In the genomic region with DNA sequence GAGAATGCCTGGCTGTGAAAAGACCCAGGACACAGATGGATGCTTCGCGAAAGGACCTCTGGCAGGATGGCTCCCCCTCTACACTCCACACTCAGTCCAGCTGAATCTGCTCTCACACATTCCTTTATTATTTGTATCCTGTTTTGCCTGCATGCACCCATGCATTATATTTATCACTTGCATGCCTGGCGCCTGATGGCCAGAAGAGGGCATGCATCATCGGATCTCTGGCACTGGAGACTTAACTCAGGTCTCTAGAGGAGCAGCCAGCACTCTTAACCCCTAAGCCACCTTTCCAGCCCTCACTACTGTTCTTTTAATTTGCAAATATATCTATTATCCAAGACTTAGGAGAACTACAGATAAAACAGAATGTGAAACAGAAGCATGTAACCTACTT, we compare ENCODE assay signal across 14 mouse cellular contexts. TPM values are rescaled to one million over a fixed set of nuclear protein-coding genes. Genes with fewer than 3 reads are reported as not detected.
A peak's percentile ranks its signal among the peaks of the same experiment; 100 is the strongest.
DNase-seq lines count a peak whose midpoint lies in the region; ATAC-seq and TF ChIP-seq lines count a peak whose summit lies in the region.
"Had no signal": no experiment of that assay in that cellular context is flagged by ENCODE, and none has a peak within 500 bp of the region (broad histone marks: within the 10 kb centered on the region; RNA-seq: fewer than 3 reads in every experiment).

No protein-coding gene starts in this region.

- no peak for TF ChIP-seq EP300 in liver, postnatal 0 days (IDR thresholded peaks at IDR 0.05; ENCODE audit: low read depth)

- no peak overlapping the region for H3K27ac ChIP-seq in forebrain, embryonic 14.5 days (ENCODE audit: low read depth, low read length)
- no peak overlapping the region for H3K27ac ChIP-seq in forebrain, embryonic 11.5 days (ENCODE audit: low read depth, low read length)
- no peak overlapping the region for H3K27ac ChIP-seq in liver, postnatal 0 days (ENCODE audit: low read depth)
- no peak overlapping the region for H3K27ac ChIP-seq in liver, embryonic 12.5 days
- no peak overlapping the region; the same call in none of the 2 replicates for H3K27ac ChIP-seq in kidney, postnatal 0 days
- H3K27ac ChIP-seq: liver, embryonic 15.5 days; stomach, embryonic 15.5 days had no signal

- H3K4me1 ChIP-seq in forebrain, embryonic 14.5 days (ENCODE audit: control insufficient read depth, insufficient read depth, low read length): peaks cover 10% of the 10 kb centered on the region
- 0 out of 2 replicates have a peak, but pooled peaks cover 4% of the 10 kb centered on the region for H3K4me1 ChIP-seq in forebrain, embryonic 11.5 days (replicated peaks; ENCODE audit: control insufficient read depth, insufficient read depth, low read length)
- peaks cover 24% of the 10 kb centered on the region for H3K4me1 ChIP-seq in liver, postnatal 0 days (ENCODE audit: insufficient read depth)
- peaks cover 42% of the 10 kb centered on the region for H3K4me1 ChIP-seq in liver, embryonic 12.5 days
- peaks cover 41% of the 10 kb centered on the region for H3K4me1 ChIP-seq in G1E (ENCODE audit: insufficient read depth, low read depth, low read length)
- peaks cover 9% of the 10 kb centered on the region; the same call in 1 of the 2 replicates for H3K4me1 ChIP-seq in kidney, postnatal 0 days (replicated peaks; ENCODE audit: insufficient read depth, low read length)

- H3K4me3 ChIP-seq in forebrain, embryonic 14.5 days (ENCODE audit: low read depth, low read length): no peak overlapping the region
- H3K4me3 ChIP-seq in forebrain, embryonic 11.5 days (ENCODE audit: low read depth, low read length): no peak overlapping the region
- no peak overlapping the region for H3K4me3 ChIP-seq in liver, postnatal 0 days (ENCODE audit: low read depth, low read length)
- H3K4me3 ChIP-seq in liver, embryonic 12.5 days: no peak overlapping the region
- no peak overlapping the region for H3K4me3 ChIP-seq in G1E (ENCODE audit: low read depth, low read length)
- H3K4me3 ChIP-seq in kidney, postnatal 0 days (replicated peaks; ENCODE audit: low read depth, low read length): no peak overlapping the region
- H3K4me3 ChIP-seq: liver, embryonic 15.5 days; stomach, embryonic 15.5 days had no signal

- no peak overlapping the region for H3K4me2 ChIP-seq in forebrain, embryonic 14.5 days (ENCODE audit: low read length)
- no peak overlapping the region for H3K4me2 ChIP-seq in forebrain, embryonic 11.5 days (ENCODE audit: low read depth, low read length, severe bottlenecking)
- no peak overlapping the region for H3K4me2 ChIP-seq in liver, postnatal 0 days (ENCODE audit: low read depth, low read length)
- H3K4me2 ChIP-seq in liver, embryonic 12.5 days: no peak overlapping the region
- no peak overlapping the region for H3K4me2 ChIP-seq in kidney, postnatal 0 days (ENCODE audit: low read length)
- H3K4me2 ChIP-seq: liver, embryonic 15.5 days; stomach, embryonic 15.5 days had no signal

- no peak for ATAC-seq in forebrain, embryonic 14.5 days
- ATAC-seq in forebrain, embryonic 11.5 days (replicated peaks; ENCODE audit: low FRiP score): no peak
- no peak for ATAC-seq in liver, postnatal 0 days
- ATAC-seq in liver, embryonic 12.5 days: no peak
- ATAC-seq in G1E (ENCODE audit: extremely low read depth, insufficient number of reproducible peaks, low FRiP score, poor library complexity, severe bottlenecking): no peak
- peak; percentile 20; the same call in 1 of the 2 replicates for ATAC-seq in kidney, postnatal 0 days (replicated peaks; ENCODE audit: low FRiP score, low read depth)
- no peak for ATAC-seq in megakaryocyte-erythroid progenitor cell, adult 5-6 weeks (replicated peaks; ENCODE audit: low FRiP score, low TSS enrichment, poor library complexity, severe bottlenecking)

- peak; percentile 50 for TF ChIP-seq CTCF in liver, postnatal 0 days (IDR thresholded peaks at IDR 0.05; ENCODE audit: low read depth)
- TF ChIP-seq CTCF in G1E (IDR thresholded peaks at IDR 0.05; ENCODE audit: low read depth, low read length): peak; percentile 16; the same call in 1 of the 2 replicates
- TF ChIP-seq CTCF in kidney, postnatal 0 days (IDR thresholded peaks at IDR 0.05; ENCODE audit: low read depth): peak; percentile 66

- 77% methylated on average over 4 of the region's 4 CpGs for WGBS in forebrain, embryonic 14.5 days
- 82% methylated on average over 4 of the region's 4 CpGs for WGBS in forebrain, embryonic 11.5 days
- WGBS in liver, postnatal 0 days (ENCODE audit: insufficient replicate concordance): 77% methylated on average over 4 of the region's 4 CpGs
- WGBS in liver, embryonic 12.5 days (ENCODE audit: insufficient replicate concordance): 76% methylated on average over 4 of the region's 4 CpGs
- WGBS in kidney, postnatal 0 days: 54% methylated on average over 4 of the region's 4 CpGs

- no peaks in the 10 kb centered on the region for H3K9me3 ChIP-seq in forebrain, embryonic 14.5 days (replicated peaks; ENCODE audit: control insufficient read depth, low read length)
- H3K9me3 ChIP-seq in forebrain, embryonic 11.5 days (ENCODE audit: control insufficient read depth, low read length): no peaks in the 10 kb centered on the region
- H3K9me3 ChIP-seq in liver, postnatal 0 days (ENCODE audit: low read length): no peaks in the 10 kb centered on the region
- no peaks in the 10 kb centered on the region for H3K9me3 ChIP-seq in liver, embryonic 12.5 days (replicated peaks)
- no peaks in the 10 kb centered on the region for H3K9me3 ChIP-seq in G1E (replicated peaks)
- H3K9me3 ChIP-seq in kidney, postnatal 0 days (replicated peaks; ENCODE audit: low read length): no peaks in the 10 kb centered on the region
- H3K9me3 ChIP-seq: liver, embryonic 15.5 days; stomach, embryonic 15.5 days had no signal

- peaks cover 53% of the 10 kb centered on the region for H3K36me3 ChIP-seq in forebrain, embryonic 14.5 days (ENCODE audit: control insufficient read depth, insufficient read depth, low read length)
- H3K36me3 ChIP-seq in forebrain, embryonic 11.5 days (ENCODE audit: control insufficient read depth, insufficient read depth, low read length): peaks cover 10% of the 10 kb centered on the region; the same call in 1 of the 2 replicates
- H3K36me3 ChIP-seq in liver, postnatal 0 days (replicated peaks; ENCODE audit: insufficient read depth, low read length): peaks cover 40% of the 10 kb centered on the region
- H3K36me3 ChIP-seq in liver, embryonic 12.5 days: peaks cover 68% of the 10 kb centered on the region
- peaks cover 70% of the 10 kb centered on the region for H3K36me3 ChIP-seq in G1E (replicated peaks)
- H3K36me3 ChIP-seq in kidney, postnatal 0 days (ENCODE audit: insufficient read depth, low read length): peaks cover 34% of the 10 kb centered on the region

- H3K9ac ChIP-seq in forebrain, embryonic 14.5 days (ENCODE audit: low read length): 0 out of 2 replicates have a peak overlapping the region, but pooled peaks have one; percentile 37
- H3K9ac ChIP-seq in forebrain, embryonic 11.5 days (ENCODE audit: low read length): no peak overlapping the region
- no peak overlapping the region for H3K9ac ChIP-seq in liver, postnatal 0 days (replicated peaks)
- H3K9ac ChIP-seq in liver, embryonic 12.5 days: no peak overlapping the region
- H3K9ac ChIP-seq in kidney, postnatal 0 days (ENCODE audit: low read depth, low read length): no peak overlapping the region
- H3K9ac ChIP-seq: liver, embryonic 15.5 days; stomach, embryonic 15.5 days had no signal

- H3K27me3 ChIP-seq in forebrain, embryonic 14.5 days (replicated peaks; ENCODE audit: control insufficient read depth, insufficient read depth, low read length): no peaks in the 10 kb centered on the region
- H3K27me3 ChIP-seq in forebrain, embryonic 11.5 days (ENCODE audit: control insufficient read depth, insufficient read depth, low read length): no peaks in the 10 kb centered on the region
- H3K27me3 ChIP-seq in liver, postnatal 0 days (ENCODE audit: insufficient read depth, low read length): no peaks in the 10 kb centered on the region
- no peaks in the 10 kb centered on the region for H3K27me3 ChIP-seq in liver, embryonic 12.5 days (replicated peaks)
- no peaks in the 10 kb centered on the region for H3K27me3 ChIP-seq in G1E (ENCODE audit: insufficient read depth, low read length)
- no peaks in the 10 kb centered on the region for H3K27me3 ChIP-seq in kidney, postnatal 0 days (ENCODE audit: insufficient read depth, low read length)
- H3K27me3 ChIP-seq: CH12.LX; liver, embryonic 15.5 days; stomach, embryonic 15.5 days had no signal

- DNase-seq in forebrain, embryonic 14.5 days (ENCODE audit: low spot score): peak; percentile 6
- no peak for DNase-seq in forebrain, embryonic 11.5 days (ENCODE audit: low spot score)
- DNase-seq in liver, postnatal 0 days: no peak
- no peak for DNase-seq in G1E (ENCODE audit: low spot score)
- DNase-seq in kidney, postnatal 0 days (ENCODE audit: low spot score): peak; percentile 69
- no peak for DNase-seq in layer of hippocampus, postnatal 36 days
- DNase-seq: adrenal gland, postnatal 25 days had no signal

RNA-seq across cellular contexts. Expression of a gene that starts 3.4 kb away (rescaled TPM):
- 36.7 and 40.7 TPM in 2 replicates for polyA plus RNA-seq in forebrain, embryonic 14.5 days (2014; fragmentation: Nextera tagmentation; extraction: Ambion mirVana)
- polyA plus RNA-seq in forebrain, embryonic 11.5 days (2014; fragmentation: Nextera tagmentation; extraction: Ambion mirVana): 53.9 and 57.1 TPM in 2 replicates
- polyA plus RNA-seq in liver, postnatal 0 days (2015; fragmentation: Nextera tagmentation; extraction: Ambion mirVana): 13.7 and 14.2 TPM in 2 replicates
- 33.8 and 35.2 TPM in 2 replicates for polyA plus RNA-seq in liver, embryonic 12.5 days (2016; fragmentation: Nextera tagmentation; extraction: Ambion mirVana)
- 61.0 and 69.6 TPM in 2 replicates for total RNA-seq in G1E (2014; fragmentation: Nextera tagmentation)
- 108 and 115 TPM in 2 replicates for total RNA-seq in G1E (2017)
- 77.7 and 125 TPM in 2 replicates for polyA plus RNA-seq in G1E (2012)
- 34.3 TPM in 2 replicates for polyA plus RNA-seq in kidney, postnatal 0 days (2015; fragmentation: Nextera tagmentation; extraction: Ambion mirVana)
- total RNA-seq in layer of hippocampus, postnatal 36 days (2021): 10 to 100 TPM; 64.8 to 74.5 TPM
- total RNA-seq in megakaryocyte-erythroid progenitor cell, adult 5-6 weeks (2014; fragmentation: Nextera tagmentation): 56.8 and 61.2 TPM in 2 replicates
- total RNA-seq in megakaryocyte-erythroid progenitor cell, adult 5-6 weeks (2017): 95.7 and 109 TPM in 2 replicates

RNA-seq across cellular contexts. Expression of a gene that starts 12.5 kb away (rescaled TPM):
- 0.53 TPM in 1 of 2 replicates, not detected in the other for polyA plus RNA-seq in forebrain, embryonic 14.5 days (2014; fragmentation: Nextera tagmentation; extraction: Ambion mirVana)
- polyA plus RNA-seq in forebrain, embryonic 11.5 days (2014; fragmentation: Nextera tagmentation; extraction: Ambion mirVana): 0.08 TPM in 1 of 2 replicates, not detected in the other
- polyA plus RNA-seq in liver, postnatal 0 days (2015; fragmentation: Nextera tagmentation; extraction: Ambion mirVana): 1.7 and 1.9 TPM in 2 replicates
- polyA plus RNA-seq in liver, embryonic 12.5 days (2016; fragmentation: Nextera tagmentation; extraction: Ambion mirVana): 0.96 and 1.1 TPM in 2 replicates
- total RNA-seq in G1E (2014; fragmentation: Nextera tagmentation) (not detected in 2 replicates), G1E (2017) (not detected in 2 replicates)
- polyA plus RNA-seq in G1E (2012): not detected in 2 replicates
- 0.04 and 0.13 TPM in 2 replicates for polyA plus RNA-seq in kidney, postnatal 0 days (2015; fragmentation: Nextera tagmentation; extraction: Ambion mirVana)
- 1 to 10 TPM in 1 of 2 experiments, under 1 TPM in 1; 0.71 to 1.7 TPM for total RNA-seq in layer of hippocampus, postnatal 36 days (2021)
- total RNA-seq in megakaryocyte-erythroid progenitor cell, adult 5-6 weeks (2014; fragmentation: Nextera tagmentation): 2.3 TPM in 1 of 2 replicates, not detected in the other
- total RNA-seq in megakaryocyte-erythroid progenitor cell, adult 5-6 weeks (2017): not detected in 2 replicates
- total RNA-seq: adrenal gland, postnatal 25 days had no signal
- polyA plus RNA-seq: heart, embryonic 16.5 days had no signal

RNA-seq across cellular contexts. Expression of a gene that starts 26.9 kb away (rescaled TPM):
- 0.52 TPM in 1 of 2 replicates, not detected in the other for polyA plus RNA-seq in forebrain, embryonic 14.5 days (2014; fragmentation: Nextera tagmentation; extraction: Ambion mirVana)
- polyA plus RNA-seq in forebrain, embryonic 11.5 days (2014; fragmentation: Nextera tagmentation; extraction: Ambion mirVana): 0.11 TPM in 1 of 2 replicates, not detected in the other
- 0.06 TPM in 1 of 2 replicates, not detected in the other for polyA plus RNA-seq in liver, postnatal 0 days (2015; fragmentation: Nextera tagmentation; extraction: Ambion mirVana)
- polyA plus RNA-seq in liver, embryonic 12.5 days (2016; fragmentation: Nextera tagmentation; extraction: Ambion mirVana): 0.06 and 0.14 TPM in 2 replicates
- total RNA-seq in G1E (2014; fragmentation: Nextera tagmentation): not detected in 2 replicates
- total RNA-seq in G1E (2017): 0.35 TPM in 1 of 2 replicates, not detected in the other
- polyA plus RNA-seq in G1E (2012): 0.02 TPM in 1 of 2 replicates, not detected in the other
- 0.07 and 0.27 TPM in 2 replicates for polyA plus RNA-seq in kidney, postnatal 0 days (2015; fragmentation: Nextera tagmentation; extraction: Ambion mirVana)
- total RNA-seq in layer of hippocampus, postnatal 36 days (2021): under 1 TPM in 1 of 2 experiments, not detected in 1; 0.46 TPM
- not detected in 2 replicates for total RNA-seq in megakaryocyte-erythroid progenitor cell, adult 5-6 weeks (2014; fragmentation: Nextera tagmentation)
- total RNA-seq in megakaryocyte-erythroid progenitor cell, adult 5-6 weeks (2017): not detected in 2 replicates
- total RNA-seq: monocyte, adult 5-6 weeks had no signal
- polyA plus RNA-seq: stomach, embryonic 15.5 days had no signal

RNA-seq across cellular contexts. Expression of a gene that starts 27.0 kb away (rescaled TPM):
- polyA plus RNA-seq in forebrain, embryonic 14.5 days (2014; fragmentation: Nextera tagmentation; extraction: Ambion mirVana): 97.3 and 103 TPM in 2 replicates
- 144 and 152 TPM in 2 replicates for polyA plus RNA-seq in forebrain, embryonic 11.5 days (2014; fragmentation: Nextera tagmentation; extraction: Ambion mirVana)
- polyA plus RNA-seq in liver, postnatal 0 days (2015; fragmentation: Nextera tagmentation; extraction: Ambion mirVana): 105 and 112 TPM in 2 replicates
- 120 and 124 TPM in 2 replicates for polyA plus RNA-seq in liver, embryonic 12.5 days (2016; fragmentation: Nextera tagmentation; extraction: Ambion mirVana)
- total RNA-seq in G1E (2014; fragmentation: Nextera tagmentation) (88.0 and 97.9 TPM in 2 replicates), G1E (2017) (72.9 and 74.6 TPM in 2 replicates)
- 75.3 and 80.7 TPM in 2 replicates for polyA plus RNA-seq in G1E (2012)
- 186 and 216 TPM in 2 replicates for polyA plus RNA-seq in kidney, postnatal 0 days (2015; fragmentation: Nextera tagmentation; extraction: Ambion mirVana)
- total RNA-seq in layer of hippocampus, postnatal 36 days (2021): 10 to 100 TPM; 59.0 to 59.6 TPM
- total RNA-seq in megakaryocyte-erythroid progenitor cell, adult 5-6 weeks (2014; fragmentation: Nextera tagmentation): 59.8 and 76.8 TPM in 2 replicates
- 34.1 and 52.4 TPM in 2 replicates for total RNA-seq in megakaryocyte-erythroid progenitor cell, adult 5-6 weeks (2017)

RNA-seq across cellular contexts. Expression of a gene that starts 44.4 kb away (rescaled TPM):
- polyA plus RNA-seq in forebrain, embryonic 14.5 days (2014; fragmentation: Nextera tagmentation; extraction: Ambion mirVana): 72.0 and 74.2 TPM in 2 replicates
- polyA plus RNA-seq in forebrain, embryonic 11.5 days (2014; fragmentation: Nextera tagmentation; extraction: Ambion mirVana): 44.1 and 44.6 TPM in 2 replicates
- 29.8 and 30.1 TPM in 2 replicates for polyA plus RNA-seq in liver, postnatal 0 days (2015; fragmentation: Nextera tagmentation; extraction: Ambion mirVana)
- 41.6 and 42.5 TPM in 2 replicates for polyA plus RNA-seq in liver, embryonic 12.5 days (2016; fragmentation: Nextera tagmentation; extraction: Ambion mirVana)
- total RNA-seq in G1E (2014; fragmentation: Nextera tagmentation): 119 and 128 TPM in 2 replicates
- 85.6 and 102 TPM in 2 replicates for total RNA-seq in G1E (2017)
- 25.5 and 38.1 TPM in 2 replicates for polyA plus RNA-seq in G1E (2012)
- polyA plus RNA-seq in kidney, postnatal 0 days (2015; fragmentation: Nextera tagmentation; extraction: Ambion mirVana): 62.5 and 64.1 TPM in 2 replicates
- 10 to 100 TPM; 93.3 to 97.0 TPM for total RNA-seq in layer of hippocampus, postnatal 36 days (2021)
- 50.5 and 58.4 TPM in 2 replicates for total RNA-seq in megakaryocyte-erythroid progenitor cell, adult 5-6 weeks (2014; fragmentation: Nextera tagmentation)
- total RNA-seq in megakaryocyte-erythroid progenitor cell, adult 5-6 weeks (2017): 38.0 and 41.7 TPM in 2 replicates

Comparison
In these comparisons a context has a peak if more than half of its experiments do, and no peak if none do; other contexts are left out.
1. DNase-seq: peak in forebrain, embryonic 14.5 days (single experiment) and kidney, postnatal 0 days (single experiment); none in forebrain, embryonic 11.5 days (single experiment), liver, postnatal 0 days (single experiment), G1E (single experiment) and layer of hippocampus, postnatal 36 days (0 of 2).
2. CTCF ChIP-seq: peak in every context shown above with its lines; median percentile 66 in kidney, postnatal 0 days; 50 in liver, postnatal 0 days; 16 in G1E.